Comparison of ENCODE assay signal across 8 mouse cellular contexts in genomic region chr5:29434228-29434871, GRCm38 (mm10). TPM values are rescaled to one million over a fixed set of nuclear protein-coding genes. Genes with fewer than 3 reads are reported as not detected.
DNase-seq lines count a peak whose midpoint lies in the region; ATAC-seq lines count a peak whose summit lies in the region.

Gene Nom1 (plus strand): TSS chr5:29434664.

- DNase-seq in adipocyte (ENCODE audit: low spot score) = peak; percentile 93
- peak; percentile 94 for DNase-seq in embryo, embryonic 10 days (ENCODE audit: low spot score)
- peak; percentile 87 for DNase-seq in gastrocnemius, postnatal 10 days
- DNase-seq in induced T-regulatory cell, adult 2 months (ENCODE audit: low read depth) = peak; percentile 97
- DNase-seq in left cerebral cortex, adult 9 months (ENCODE audit: low spot score in 2 of 2) = peak; percentile 69 to 93
- DNase-seq in right cerebral cortex, postnatal 14 days = peak; percentile 86
- peak; percentile 85 to 89 for DNase-seq in urinary bladder, postnatal 36 days (ENCODE audit: low spot score in 2 of 2)

- ATAC-seq in megakaryocyte progenitor cell, adult 5-6 weeks (replicated peaks; ENCODE audit: poor library complexity) = peak; percentile 98

RNA-seq across cellular contexts. Expression of gene Nom1, which starts in this region (rescaled TPM):
- 10 to 100 TPM; 11.8 to 13.6 TPM for total RNA-seq in gastrocnemius, postnatal 10 days (2021)
- total RNA-seq in megakaryocyte progenitor cell, adult 5-6 weeks (2015) = 19.6 and 22.0 TPM in 2 replicates
- 16.7 and 25.4 TPM in 2 replicates for total RNA-seq in megakaryocyte progenitor cell, adult 5-6 weeks (2017)

Comparison
In these comparisons a context has a peak if more than half of its experiments do, and no peak if none do; other contexts are left out.
1. Peak in every context shown above with its lines: DNase-seq and ATAC-seq.